Mouse (Mus musculus) right cerebral cortex, adult 2 months (tissue): ENCODE measurements around the gene Gm17677.

Experiments
- DNase-seq, 2 experiments: peaks; one replicate each; pipeline ENCODE4 v3.0.0; 2021 to 2022; ENCODE audit warnings: low spot score in 2 of 2

Gene Gm17677

DNA sequence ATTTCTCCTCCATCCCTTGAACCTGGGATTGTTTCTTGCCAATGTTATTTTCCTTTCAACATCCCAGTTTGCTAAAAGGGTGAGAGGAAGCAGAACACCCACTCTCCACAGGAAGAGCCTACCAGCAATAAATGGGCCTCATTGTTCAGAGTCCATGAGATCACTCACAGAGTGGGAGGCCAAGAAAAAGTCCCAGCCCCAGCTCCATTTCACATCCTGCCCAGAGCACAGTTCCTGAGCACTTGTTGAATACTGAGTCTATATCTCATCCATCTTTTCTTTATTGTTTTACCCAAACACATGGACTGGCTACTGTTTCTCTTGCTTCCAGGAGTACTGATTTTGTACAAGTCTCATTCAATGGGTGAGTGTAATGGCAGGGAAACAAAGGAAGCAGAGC, at the start of gene Gm17677:
TSS of gene Gm17677 (plus strand) at position 301 of the 400 bp plus-strand sequence.
- no peak for DNase-seq

DNA sequence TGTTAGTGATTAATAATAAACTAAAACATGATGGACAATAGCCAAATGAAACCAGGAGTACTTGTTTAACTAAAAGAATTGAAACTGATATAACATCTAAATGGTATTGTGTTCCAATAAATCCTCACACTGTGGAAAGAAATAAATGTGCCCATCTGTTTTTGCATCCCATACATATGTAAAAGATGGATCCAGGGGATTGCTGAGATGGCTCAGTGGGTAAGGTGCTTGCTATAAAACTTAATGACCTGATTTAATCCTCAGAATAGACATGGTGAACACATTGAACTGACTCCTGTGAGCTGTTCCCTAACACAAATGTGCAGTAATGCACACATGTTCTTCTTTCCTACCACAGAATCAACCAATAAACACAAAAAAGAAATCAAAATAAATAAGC, 48.9 kb upstream of the Gm17677 start:
- DNase-seq = no peak

DNA sequence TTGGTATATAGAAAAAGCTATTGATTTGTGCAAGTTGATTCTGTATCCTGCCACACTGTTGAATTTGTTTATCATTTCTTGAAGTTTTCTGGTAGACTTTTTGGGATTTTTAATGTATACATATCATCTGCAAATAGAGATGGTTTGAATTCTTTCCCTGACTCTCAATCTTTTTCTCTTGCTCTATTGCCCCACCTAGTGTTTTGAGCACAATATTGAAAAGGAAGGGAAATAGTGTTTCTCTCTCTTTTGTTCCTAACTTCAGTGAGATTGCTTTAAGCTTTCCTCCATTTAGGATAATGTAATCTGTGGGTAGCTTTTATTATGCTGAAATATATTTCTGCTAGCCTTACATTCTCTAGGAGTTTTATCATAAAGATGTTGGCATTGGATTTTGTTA, 33.6 kb upstream of the Gm17677 start:
- no peak for DNase-seq

DNA sequence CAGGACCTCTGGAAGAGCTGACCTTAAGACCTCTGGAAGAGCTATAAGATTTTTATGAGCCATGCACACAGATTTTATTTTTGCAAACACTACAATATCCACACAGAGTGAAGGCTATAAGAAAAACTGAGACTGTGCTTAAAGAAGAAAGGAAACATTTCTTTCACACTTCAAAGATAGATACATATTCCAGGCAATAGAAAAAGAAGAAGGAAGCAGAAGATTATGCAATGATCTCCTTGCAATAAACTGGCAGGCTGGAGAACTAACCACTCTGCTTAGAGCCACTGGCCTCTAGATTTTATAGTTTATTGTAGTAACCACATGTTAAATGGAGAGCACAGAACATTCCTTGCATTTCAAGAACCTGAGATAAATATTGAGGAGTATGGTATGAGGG, 16.0 kb downstream of the Gm17677 start:
- no peak for DNase-seq

DNA sequence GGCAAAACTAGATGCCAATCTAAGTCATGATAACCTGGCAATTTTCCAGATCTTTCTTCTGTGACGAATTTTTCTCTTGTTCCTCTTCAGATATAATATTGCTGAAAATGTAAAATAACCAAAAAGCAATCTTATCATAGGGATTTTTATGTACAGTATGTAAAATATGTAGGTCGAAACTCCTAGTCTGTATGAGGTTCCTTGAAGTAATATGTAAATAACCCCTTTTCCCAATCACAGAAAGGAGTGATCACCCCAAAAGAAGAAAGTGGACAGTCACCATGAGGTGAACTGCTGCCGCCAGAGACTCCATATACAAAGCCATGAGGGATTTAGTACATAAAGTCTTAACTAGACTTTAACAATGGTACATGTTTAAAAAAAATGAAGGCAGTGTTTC, 37.2 kb downstream of the Gm17677 start, which contains the start of gene Gm17727:
TSS of gene Gm17727 (minus strand) at position 101 of the 400 bp plus-strand sequence.
- DNase-seq = no peak

DNA sequence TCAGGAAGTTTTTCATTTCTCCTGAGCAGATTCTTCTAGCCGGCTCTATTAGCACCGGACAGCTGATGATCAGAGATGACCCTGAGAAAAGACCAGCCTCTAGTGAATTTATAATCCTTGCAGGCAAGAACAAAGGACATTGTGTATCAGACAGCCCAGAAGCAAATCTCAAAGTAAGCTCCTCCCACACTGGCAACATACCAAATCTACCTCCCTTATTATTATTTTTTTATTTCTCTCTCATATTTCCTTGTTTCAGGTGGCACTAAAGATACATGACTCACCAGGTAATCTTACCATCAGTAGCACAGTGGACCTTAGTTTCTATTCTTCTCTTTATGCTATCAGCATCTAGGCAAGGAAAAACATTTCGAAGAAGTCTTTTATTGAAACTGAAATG, 49.2 kb downstream of the Gm17677 start, which contains the start of the genes Gm27235 and D730048I06Rik:
TSS of gene Gm27235 (minus strand) at position 101 of the 400 bp plus-strand sequence.
TSS of gene D730048I06Rik (minus strand) at position 112 of the 400 bp plus-strand sequence.
- DNase-seq = no peak
